Mouse (Mus musculus) ovary, postnatal 10 days (tissue): ENCODE data around the gene Oaz3.

Source experiments
- DNase-seq: peaks from one replicate; pipeline ENCODE4 v3.0.0; 2022; ENCODE audit warnings: low spot score

Oaz3 gene

DNA sequence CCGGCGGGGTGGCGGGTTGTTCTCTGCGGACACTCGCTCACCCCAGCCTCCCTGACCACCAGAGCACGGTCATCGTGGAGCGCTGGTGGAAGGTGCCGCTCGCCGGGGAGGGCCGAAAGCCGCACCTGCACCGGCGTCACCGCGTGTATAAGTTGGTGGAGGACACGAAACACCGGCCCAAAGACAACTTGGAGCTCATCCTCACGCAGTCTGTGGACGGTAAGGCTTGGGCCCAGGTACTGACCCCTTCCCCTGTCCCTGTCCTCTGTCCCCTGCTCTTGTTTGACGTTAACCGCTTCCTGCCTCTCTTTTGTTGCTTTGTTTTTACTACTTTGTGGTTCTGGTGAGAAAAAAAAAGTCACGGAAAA, at the start of gene Oaz3:
Gene Oaz3, minus strand, starts transcription at position 319 of the 368 bp plus-strand sequence.
- no peak for DNase-seq

DNA sequence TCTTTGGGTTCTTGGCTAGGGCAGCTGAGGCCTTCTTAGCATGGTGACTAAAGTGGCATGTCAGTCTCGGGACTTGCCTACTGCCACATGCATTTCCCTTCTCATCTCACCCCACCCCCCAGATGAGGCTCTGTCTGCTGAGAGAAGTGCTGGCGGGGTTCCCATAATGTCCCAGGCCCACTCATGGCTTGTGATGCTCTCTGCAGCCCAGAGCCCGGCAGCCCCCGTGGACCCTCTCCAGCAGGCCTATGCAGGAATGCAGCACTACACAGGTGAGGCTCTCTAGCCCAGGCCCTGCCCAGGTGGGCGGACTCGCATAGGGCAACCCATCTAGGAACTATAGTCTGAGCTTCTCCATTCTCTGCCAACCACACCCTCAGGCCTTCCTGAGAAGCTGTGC, 43.9 kb upstream of the Oaz3 start:
- no peak for DNase-seq

DNA sequence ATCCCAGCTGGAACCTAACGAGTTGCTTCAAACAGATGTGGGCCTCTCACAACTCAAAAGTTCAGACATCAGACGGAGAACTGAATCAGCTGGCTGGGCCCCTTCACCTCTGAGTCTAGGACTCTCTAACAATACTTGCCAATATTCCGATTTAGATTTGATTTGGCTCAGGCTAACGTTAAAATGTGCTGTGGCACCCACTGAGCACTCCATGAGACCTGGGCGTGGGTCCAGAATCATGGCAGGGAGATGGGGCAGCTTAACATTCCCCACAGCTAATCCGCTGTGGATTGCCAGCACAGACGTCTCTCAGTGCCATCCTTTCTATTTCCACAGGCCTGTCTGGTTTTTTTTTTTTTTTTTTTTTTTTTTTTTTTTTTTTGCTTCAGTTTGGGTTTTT, 42.2 kb upstream of the Oaz3 start:
- DNase-seq = no peak

DNA sequence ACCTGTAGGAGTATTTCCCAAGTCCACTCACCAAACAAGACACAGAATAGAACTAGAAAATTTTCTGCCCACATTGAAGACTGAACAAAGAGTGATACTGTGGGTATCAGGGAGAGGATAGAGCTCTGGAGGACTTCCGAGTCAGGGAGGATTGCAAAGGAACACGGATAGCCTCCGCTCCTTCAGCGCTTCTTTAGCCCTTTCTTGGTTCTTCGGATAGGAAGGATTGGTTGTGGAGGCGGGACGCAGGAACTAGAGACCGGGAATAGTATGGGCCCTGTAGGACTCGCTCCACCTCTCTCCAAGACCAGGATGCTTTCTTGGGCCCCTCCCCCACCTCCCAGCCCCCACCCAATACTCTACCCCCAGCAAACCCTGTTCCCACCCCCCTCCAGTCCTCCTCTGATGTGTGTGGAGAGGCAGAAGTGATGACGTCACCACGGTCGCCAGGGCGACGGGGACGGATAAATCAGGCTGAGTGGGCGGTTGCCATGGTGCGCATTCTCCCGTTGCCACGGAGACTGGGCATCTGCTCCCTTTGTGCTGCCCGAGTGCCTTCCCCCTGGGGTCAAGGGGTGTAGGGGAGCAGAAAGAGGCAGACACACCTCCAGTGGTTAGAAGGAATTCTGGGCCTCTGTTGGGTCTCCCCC, 40.2 kb upstream of the Oaz3 start:
- no peak for DNase-seq

DNA sequence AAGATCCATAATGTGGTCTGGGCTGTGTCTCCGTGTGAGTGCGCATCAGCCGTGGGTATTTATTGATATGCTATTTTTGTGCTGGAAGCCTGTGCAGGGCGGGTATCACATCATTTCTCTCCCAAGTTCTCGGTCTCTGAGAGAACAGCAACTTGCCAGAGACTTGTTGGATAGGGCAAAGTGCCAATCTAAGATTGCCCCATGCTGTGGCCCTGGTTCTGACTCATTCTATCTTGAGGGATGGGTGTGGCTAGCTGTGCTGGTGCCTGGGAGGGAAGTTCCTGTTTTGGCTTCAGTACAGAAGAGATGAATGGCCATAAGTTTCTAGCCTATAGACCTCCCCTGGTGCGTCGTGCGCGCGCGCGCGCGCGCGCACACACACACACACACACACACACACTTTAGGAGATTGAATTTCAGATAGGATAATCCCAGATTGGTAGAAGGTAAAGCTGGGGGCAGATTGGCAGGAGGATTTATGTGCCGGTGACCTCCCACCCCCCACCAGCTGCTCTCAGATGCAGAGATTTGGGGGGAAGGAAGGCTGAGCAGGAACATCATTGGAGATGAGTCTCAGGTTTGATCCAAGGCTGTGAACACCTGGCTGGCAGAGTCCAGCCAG, 39.2 kb upstream of the Oaz3 start:
- DNase-seq = no peak

DNA sequence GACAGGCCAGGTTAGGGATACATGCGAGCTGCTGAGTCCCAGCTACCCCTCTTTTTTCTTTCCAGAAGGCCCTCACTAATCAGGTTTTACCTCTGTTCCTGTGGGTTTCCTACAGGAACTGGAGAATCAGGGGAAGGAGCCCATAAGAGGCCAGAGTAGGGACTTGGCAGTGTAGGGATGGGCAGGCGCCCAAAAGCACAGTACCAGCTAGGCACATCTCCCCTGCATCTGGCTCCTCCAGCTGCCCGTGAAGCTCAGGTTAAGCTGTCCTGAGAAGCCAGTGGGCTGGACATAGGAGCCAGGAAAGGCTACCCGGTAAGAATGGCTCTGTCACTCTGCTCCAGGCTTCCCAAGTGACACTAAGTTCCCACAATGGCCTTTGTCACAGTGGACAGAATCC, 37.7 kb upstream of the Oaz3 start:
- no peak for DNase-seq

DNA sequence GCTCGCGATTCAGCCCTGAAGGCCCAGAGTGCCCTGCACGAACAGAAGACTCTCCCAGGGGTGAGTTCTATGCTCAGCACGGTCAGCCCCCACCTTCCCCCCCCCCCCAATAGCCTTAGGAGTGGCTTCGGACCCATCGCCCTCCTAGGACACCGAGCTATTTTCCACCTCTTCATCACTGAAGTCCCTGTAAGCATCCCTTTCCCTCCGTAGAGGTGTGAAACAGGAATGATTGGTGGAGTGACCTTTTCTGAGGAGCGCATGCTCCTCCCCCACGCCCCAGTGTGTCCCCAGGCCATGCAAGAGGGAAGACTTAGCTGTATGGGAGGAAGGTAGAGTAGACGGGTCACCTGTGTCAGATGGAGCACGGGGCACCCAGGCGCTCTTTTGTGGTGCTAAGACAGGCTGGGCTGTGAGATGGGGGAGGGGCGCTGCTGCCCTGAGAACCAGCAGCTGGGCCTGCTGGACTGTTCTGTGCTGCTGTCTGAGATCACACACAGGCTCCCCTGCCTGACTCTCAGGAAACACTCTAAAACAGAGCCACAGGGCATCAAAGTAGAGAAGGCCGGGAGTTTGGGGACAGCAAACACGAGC, 36.7 kb upstream of the Oaz3 start, which contains the start of gene Riiad1:
Gene Riiad1, minus strand, starts transcription at position 51 of the 594 bp plus-strand sequence.
- DNase-seq = no peak

DNA sequence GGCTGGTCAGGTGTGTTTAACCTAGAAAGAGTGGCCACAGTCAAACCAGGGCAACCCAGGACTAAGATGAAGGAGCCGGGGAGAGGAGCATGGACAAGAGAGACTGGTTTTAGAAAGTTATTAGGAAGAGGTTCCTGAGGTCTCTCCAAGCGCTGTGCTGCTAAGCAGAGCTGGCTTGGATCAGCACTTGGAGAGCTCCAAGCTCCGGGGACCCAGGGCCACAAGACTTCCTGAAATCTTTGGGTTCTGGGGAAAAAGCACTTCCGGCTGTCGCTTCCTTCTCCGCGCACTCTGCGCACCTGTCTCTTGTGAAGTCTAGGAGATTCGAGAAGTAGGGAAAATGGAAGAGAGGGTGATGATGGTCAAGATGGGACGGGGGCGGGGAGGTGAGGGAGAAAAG, 35.8 kb upstream of the Oaz3 start:
- DNase-seq = no peak

DNA sequence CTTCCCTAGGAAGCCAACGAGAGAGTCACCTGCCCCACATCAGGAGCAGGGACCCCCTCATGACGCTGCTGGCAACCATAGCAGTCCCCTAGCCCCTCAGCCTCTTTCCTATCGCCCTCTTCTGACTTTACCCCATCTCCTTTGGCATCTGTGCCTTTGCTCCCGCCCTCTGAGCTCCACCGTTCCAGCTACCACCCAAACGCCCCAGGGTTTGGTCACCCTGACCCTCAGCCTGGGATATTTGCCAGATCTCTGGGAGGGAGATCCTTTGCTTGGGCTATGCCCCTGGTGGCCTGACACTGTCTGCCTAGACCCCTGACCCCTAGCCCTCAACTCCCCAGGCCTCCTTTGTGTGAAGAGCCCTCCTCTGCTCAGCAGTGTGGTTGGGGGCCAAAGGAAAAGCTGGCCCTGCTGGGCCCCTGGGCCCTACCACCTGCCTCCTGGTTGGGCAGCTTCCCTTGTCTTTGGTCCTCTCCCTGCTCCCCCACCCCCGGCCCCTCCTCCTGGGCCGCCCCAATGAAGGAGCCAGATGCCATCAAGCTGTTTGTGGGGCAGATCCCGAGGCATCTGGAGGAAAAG, 35.0 kb upstream of the Oaz3 start:
- DNase-seq = no peak

DNA sequence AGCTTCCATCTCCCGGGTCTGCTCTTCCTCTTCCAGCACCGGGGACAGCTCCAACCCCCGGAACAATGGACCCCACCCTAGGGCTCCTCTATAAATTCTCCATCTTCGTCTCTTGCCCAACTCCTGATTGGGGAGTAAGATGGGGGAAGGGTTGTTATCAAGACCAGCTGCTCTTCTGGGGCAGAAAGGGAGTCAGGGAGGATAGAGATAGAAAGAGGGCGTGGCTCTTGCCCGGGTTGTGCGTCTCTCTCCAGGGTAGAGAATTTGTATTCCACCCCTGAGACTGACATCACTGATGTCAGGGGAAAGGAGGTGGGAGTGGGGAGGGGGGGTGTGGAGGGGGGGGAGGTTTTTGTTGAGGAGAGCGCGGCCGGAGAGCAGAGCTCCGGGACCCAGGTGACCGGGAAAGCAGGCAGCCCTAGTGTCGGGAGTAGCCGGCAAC, 34.3 kb upstream of the Oaz3 start, which contains the start of gene Celf3:
Gene Celf3, plus strand, starts transcription at position 315 of the 442 bp plus-strand sequence.
- no peak for DNase-seq

DNA sequence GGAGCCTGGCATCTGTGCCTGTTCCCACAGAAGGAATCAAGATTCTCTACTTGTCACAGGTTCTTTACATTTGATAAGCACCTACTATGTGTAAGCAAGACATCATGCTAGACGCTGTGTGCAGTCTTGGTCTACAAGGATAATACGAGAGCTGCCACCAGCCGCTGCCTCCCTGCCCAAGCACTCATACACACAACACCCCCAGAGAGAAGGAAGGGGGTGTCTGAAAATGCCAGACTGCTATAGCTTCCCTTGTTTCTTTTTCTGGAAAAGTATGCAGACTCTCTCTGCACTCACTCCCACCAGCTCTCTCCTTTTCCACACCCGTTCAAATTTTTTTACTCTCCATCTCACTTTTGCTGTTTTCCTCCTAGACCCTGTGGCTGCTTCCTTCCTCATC, 33.7 kb upstream of the Oaz3 start:
- no peak for DNase-seq

DNA sequence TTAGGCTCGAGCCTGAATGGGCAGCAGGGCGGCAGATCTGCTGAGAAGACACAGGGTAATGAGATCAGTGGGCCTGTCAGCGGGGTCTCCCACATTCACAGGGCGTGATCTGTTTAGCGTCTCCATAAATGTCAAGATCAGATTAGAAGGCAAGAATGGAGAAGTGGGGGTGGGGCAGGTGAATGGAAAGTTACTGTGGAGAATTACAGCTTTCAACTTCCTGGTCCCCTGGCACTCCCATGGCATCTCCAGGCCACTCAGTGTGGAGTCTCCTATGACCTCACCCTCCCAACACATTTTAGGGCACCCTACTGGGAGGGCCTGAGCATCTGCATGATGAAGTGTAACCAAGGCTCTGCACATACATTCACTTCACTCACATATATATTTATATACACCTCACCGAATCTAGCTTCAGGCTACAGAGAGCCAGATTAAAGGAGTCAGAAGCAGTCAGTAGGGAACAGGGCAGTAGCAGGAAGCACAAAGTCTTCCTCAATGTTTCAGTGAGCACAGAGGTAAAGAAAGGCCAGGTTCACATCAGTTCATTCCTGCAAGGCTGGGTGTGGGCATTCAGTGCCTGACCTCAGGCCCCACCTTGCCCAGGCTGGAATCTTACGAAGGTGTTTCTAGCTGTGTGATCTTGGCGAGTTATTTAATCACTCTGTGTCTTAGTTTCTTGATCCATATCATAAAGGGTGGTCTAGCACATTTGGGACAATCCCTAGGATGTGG, 32.8 kb upstream of the Oaz3 start:
- DNase-seq = no peak

DNA sequence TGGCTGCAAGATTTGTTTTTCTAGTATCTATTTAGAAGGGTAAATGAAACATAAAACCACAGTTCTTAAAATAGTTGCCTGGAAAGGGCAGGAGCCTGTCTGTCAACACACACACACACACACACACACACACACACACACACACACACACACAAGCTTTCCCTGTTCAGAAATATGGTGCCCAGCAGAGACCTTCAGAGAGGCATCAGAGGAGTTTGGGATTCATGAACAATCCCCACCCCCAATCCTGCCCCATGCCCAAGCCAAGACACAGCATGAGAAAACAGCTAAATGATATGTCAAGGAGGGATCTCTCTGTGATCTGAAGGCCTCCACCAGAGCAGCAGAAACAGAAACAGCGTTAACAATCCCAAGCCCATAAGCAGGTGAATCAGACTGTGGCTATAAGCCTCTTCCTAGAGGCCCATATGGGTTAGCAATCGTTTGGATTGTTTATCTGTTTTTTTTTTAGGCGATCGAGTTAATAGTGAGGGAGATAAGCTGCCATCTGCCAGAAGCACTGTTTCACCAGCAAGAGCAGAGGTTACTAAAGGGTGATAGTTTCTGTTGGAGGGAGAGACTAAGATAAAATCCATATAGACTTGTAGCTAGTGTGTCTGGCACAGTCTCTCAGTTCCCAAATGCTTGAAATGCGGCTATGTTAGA, 30.0 kb upstream of the Oaz3 start:
- no peak for DNase-seq

DNA sequence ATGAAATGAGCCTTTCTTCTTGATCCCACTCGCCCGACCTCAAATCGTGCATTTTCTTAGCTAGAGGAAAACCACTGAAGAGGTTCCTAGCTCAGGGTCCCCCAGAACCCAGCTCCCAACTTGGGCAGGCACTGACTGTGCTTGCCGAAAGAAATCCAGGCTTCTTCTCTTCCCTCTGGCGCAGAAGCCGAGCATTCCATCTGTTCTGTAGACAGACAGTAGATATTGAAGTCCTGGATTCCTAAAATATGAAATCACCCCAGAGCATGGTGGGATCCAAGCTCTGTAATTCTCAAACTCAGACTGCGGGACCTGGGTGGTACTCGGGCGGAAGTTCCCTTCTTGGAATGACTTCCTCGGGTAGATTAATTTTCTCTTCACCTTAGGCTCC, 29.4 kb upstream of the Oaz3 start:
- DNase-seq = no peak

DNA sequence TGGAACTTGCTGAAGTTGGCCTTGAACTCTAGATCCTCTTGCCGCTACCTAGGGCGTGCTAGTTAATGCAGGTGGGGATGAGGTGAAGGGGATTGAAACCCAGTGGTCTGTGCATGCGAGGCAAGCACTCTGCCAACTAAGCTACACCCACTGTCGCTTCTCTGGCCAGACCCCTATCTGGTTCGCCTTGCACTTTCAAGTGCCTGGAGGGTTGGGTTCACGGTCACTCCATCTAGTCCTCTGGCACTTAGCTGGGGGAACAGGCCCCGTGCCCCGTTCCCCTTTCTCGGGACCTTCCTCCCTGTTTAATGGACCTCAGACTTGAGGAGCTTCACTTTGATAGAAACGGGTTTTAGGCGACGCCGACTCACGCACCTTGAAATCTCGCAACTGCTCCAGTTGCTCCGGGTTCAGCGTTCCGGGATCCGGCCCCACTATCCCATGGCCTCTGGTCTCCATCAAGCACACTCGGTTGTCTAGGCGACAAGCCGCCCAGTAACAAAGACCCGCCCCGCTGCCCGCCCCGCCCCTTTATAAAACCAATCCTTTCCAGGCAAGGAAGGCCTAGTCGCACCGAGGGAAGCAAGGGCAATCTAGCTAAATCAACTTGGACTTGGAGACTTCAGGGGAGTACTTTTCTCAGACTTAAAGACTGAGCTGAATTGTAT, 28.9 kb upstream of the Oaz3 start:
- no peak for DNase-seq

DNA sequence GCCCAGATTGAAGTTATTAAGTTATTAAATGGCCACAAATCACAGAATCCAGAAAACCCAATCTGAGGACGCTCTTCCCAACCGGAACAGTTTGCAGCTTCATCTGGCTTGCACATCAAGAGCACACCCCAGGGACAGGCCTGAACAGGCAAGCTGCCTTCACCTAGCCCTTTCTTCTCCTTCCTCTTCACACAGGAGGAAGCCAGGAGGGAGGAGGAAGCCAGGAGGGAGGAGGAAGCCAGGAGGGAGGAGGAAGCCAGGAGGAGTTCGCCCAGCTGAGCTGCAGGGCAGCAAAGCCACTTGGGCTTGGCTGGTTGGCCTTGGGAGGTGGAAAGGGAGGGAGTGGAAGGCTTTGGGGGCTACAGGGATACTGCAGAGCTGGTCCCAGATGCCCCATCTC, 25.2 kb upstream of the Oaz3 start:
- no peak for DNase-seq

DNA sequence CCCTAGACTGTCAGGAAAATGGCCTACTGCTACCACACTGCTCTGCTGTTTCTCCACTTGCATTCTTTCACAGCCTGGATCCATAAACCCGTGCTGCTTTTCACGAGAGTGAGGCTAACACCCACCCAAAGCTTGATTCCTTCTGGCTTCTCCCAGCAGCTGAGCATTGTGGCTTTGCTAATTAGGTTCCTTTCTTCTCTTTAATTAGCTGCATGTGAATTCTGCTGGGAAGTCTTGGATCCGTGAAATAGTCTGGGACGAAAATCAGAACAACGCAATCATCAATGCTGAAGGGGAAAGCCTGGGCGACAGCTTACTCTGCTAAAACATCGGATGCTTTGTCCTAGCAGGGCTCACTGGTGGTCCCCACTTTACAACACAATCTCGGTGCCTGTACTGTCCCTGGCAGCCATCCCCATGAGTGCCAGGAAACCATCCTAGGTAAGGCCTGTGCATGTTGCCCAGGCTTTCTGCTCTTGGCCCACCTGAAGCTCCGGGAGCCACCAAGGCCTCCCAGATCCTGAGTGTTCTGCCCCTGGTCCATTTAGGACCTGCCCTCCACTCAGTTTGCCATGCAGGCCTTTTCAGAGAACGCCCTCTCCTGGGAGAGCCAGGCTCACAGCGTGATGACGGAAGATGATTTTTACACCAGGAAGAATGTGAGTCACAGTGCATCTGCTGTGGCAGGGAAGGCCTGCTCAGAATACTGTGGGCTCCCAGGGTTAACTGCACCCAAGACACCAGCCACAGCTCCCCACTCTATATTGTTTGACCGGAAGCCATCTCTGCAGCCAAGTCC, 22.1 kb upstream of the Oaz3 start:
- DNase-seq = no peak

DNA sequence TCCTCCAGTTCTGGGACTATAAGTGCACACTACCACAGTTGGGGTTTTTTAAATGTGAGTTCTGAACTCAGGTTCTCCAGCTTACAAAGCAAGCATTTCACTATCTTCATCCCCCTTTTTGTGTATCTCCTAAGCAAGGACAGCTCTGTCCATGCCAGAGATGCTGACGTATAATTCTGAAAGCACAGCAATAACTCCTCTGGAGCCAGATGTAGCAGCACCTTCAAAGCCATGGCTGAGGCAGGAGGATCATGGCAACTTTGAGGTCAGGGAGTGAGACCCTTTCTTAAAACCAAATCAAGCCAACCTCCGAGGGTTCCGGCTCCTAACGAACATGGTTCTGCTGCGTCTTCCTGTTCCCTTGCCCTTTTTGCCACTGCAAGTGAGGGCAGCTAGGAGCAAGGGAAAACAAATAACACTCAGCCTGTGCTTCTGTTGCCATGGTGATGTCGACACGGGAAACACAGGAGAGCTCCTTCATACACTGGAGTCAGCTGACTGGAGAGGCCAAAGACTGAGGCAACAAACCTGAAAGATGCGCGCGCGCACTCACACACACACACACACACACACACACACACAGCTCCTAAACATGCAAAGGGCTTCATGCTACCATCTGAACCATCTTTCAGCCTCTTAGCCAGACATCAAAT, 20.3 kb upstream of the Oaz3 start:
- no peak for DNase-seq

DNA sequence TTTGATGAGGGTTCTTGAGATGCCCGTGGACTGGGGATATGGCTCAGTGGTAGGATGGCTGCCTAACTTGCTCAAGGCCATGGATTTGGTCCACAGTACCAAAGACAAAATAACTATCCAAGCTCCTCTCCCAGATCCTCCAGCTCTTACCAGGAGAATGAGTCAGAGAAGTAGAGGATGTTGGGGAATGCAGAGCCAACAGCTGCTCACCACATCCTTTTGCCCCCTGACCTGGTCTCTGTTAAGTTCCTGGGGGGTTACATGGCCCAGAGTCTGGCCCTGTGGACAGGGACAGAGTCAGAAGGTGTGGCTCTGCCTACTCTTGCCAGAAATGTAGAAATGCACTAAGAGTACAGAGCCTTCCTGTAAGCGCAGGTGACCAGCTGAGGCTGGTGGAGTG, 16.1 kb upstream of the Oaz3 start:
- no peak for DNase-seq

DNA sequence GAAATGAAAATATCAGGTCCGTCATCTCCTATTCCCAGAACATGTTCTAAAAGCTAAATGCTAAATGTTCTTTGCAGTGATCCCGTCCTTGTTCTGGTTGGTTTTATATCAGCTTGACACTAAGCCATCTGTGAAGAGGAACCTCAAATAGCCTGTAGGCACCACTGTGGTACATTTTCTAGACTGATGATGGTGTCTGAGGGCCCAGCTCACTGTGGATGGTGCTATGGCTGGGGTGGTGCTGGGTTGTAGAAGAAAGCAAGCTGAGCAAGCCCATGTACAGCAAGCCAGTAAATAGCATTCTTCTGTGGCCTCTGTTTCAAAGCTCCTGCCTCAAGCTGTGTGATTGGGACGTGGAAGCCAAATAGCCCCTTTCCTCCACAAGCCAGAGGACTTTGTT, 13.3 kb upstream of the Oaz3 start:
- no peak for DNase-seq
